Mouse (Mus musculus): ENCODE measurements around the gene Stxbp5l. TPM values are rescaled to one million over a fixed set of nuclear protein-coding genes. Genes with fewer than 3 reads are reported as not detected.
"Not testable (repeated sequence)": the region's sequence is repeated elsewhere in the genome, so short reads cannot be mapped to it uniquely, and the experiment has no call there.

Gene Stxbp5l
- polyA plus RNA-seq, 1 experiment from 2014 or later = 1.5 TPM

GRCm38 (mm10) chr16:37337529-37337928 lies 47.2 kb downstream of the Stxbp5l start:
- Histone ChIP-seq H3K27me3 (ENCODE audit: insufficient read depth, low read length) (no peaks in the 10 kb centered on the region), H3K9me3 (ENCODE audit: low read length) (no peaks in the 10 kb centered on the region), H3K4me3 (ENCODE audit: low read length) (no peak overlapping the region), H3K36me3 (ENCODE audit: insufficient read depth, low read length) (no peaks in the 10 kb centered on the region), H3K27ac (ENCODE audit: low read length) (no peak overlapping the region), H3K4me1 (ENCODE audit: insufficient read depth, low read length) (no peaks in the 10 kb centered on the region), H3K4me2 (replicated peaks; ENCODE audit: low read depth, low read length) (no peak overlapping the region), H3K9ac (replicated peaks; ENCODE audit: low read length) (no peak overlapping the region)
- no peak for ATAC-seq (ENCODE audit: low FRiP score, low TSS enrichment)
- WGBS = 84% methylated on average over 1 of the region's 1 CpGs

- no peaks in the 10 kb centered on the region for H3K9me3 ChIP-seq (ENCODE audit: low read length)
- ATAC-seq (ENCODE audit: low FRiP score, low TSS enrichment) = no peak
- WGBS = 95% methylated on average over 1 of the region's 1 CpGs
Observed at GRCm38 (mm10) chr16:37304441-37304840, 80.3 kb downstream of the Stxbp5l start.

GRCm38 (mm10) chr16:37292593-37292992 lies 92.2 kb downstream of the Stxbp5l start:
- WGBS = no CpG with 5 or more reads among the region's 1 CpGs
- no peaks in the 10 kb centered on the region for H3K27me3 ChIP-seq (ENCODE audit: insufficient read depth, low read length)
- H3K4me1 ChIP-seq (ENCODE audit: insufficient read depth, low read length) = no peaks in the 10 kb centered on the region
- no peak; the same call in 1 of the 2 replicates for ATAC-seq (ENCODE audit: low FRiP score, low TSS enrichment)
- H3K4me3 ChIP-seq (ENCODE audit: low read length) = no peak overlapping the region
- H3K27ac ChIP-seq (ENCODE audit: low read length) = no peak overlapping the region
- no peaks in the 10 kb centered on the region for H3K36me3 ChIP-seq (ENCODE audit: insufficient read depth, low read length)
- no peak overlapping the region for H3K9ac ChIP-seq (replicated peaks; ENCODE audit: low read length)
- H3K4me2 ChIP-seq (replicated peaks; ENCODE audit: low read depth, low read length) = no peak overlapping the region
- no peaks in the 10 kb centered on the region for H3K9me3 ChIP-seq (ENCODE audit: low read length)

More at GRCm38 (mm10) chr16:37304441-37304840, 80.3 kb downstream of the Stxbp5l start:
- H3K27ac ChIP-seq (ENCODE audit: low read length) = no peak overlapping the region
- no peaks in the 10 kb centered on the region for H3K27me3 ChIP-seq (ENCODE audit: insufficient read depth, low read length)
- no peak overlapping the region for H3K4me3 ChIP-seq (ENCODE audit: low read length)
- H3K36me3 ChIP-seq (ENCODE audit: insufficient read depth, low read length) = no peaks in the 10 kb centered on the region
- no peak overlapping the region for H3K9ac ChIP-seq (replicated peaks; ENCODE audit: low read length)
- no peaks in the 10 kb centered on the region for H3K4me1 ChIP-seq (ENCODE audit: insufficient read depth, low read length)
- no peak overlapping the region for H3K4me2 ChIP-seq (replicated peaks; ENCODE audit: low read depth, low read length)

GRCm38 (mm10) chr16:37280206-37280605 lies 104.6 kb downstream of the Stxbp5l start:
- no peaks in the 10 kb centered on the region for H3K27me3 ChIP-seq (ENCODE audit: insufficient read depth, low read length)
- no peak overlapping the region for H3K4me2 ChIP-seq (replicated peaks; ENCODE audit: low read depth, low read length)
- no peak overlapping the region for H3K27ac ChIP-seq (ENCODE audit: low read length)
- H3K4me3 ChIP-seq (ENCODE audit: low read length) = no peak overlapping the region
- ATAC-seq (ENCODE audit: low FRiP score, low TSS enrichment) = no peak
- H3K9me3 ChIP-seq (ENCODE audit: low read length) = no peaks in the 10 kb centered on the region
- H3K4me1 ChIP-seq (ENCODE audit: insufficient read depth, low read length) = no peaks in the 10 kb centered on the region
- WGBS = 24% methylated on average over 1 of the region's 1 CpGs
- no peaks in the 10 kb centered on the region for H3K36me3 ChIP-seq (ENCODE audit: insufficient read depth, low read length)
- no peak overlapping the region for H3K9ac ChIP-seq (replicated peaks; ENCODE audit: low read length)

- Histone ChIP-seq H3K27me3 (ENCODE audit: insufficient read depth, low read length) (no peaks in the 10 kb centered on the region), H3K36me3 (ENCODE audit: insufficient read depth, low read length) (no peaks in the 10 kb centered on the region), H3K4me1 (ENCODE audit: insufficient read depth, low read length) (no peaks in the 10 kb centered on the region), H3K27ac (ENCODE audit: low read length) (no peak overlapping the region), H3K4me3 (ENCODE audit: low read length) (no peak overlapping the region), H3K9ac (replicated peaks; ENCODE audit: low read length) (no peak overlapping the region), H3K9me3 (ENCODE audit: low read length) (no peaks in the 10 kb centered on the region), H3K4me2 (replicated peaks; ENCODE audit: low read depth, low read length) (no peak overlapping the region)
- no peak for ATAC-seq (ENCODE audit: low FRiP score, low TSS enrichment)
Observed at GRCm38 (mm10) chr16:37273681-37274080, 111.1 kb downstream of the Stxbp5l start.

GRCm38 (mm10) chr16:37261678-37262077 lies 123.1 kb downstream of the Stxbp5l start:
- H3K36me3 ChIP-seq (ENCODE audit: insufficient read depth, low read length) = no peaks in the 10 kb centered on the region
- no peak for ATAC-seq (ENCODE audit: low FRiP score, low TSS enrichment)
- H3K9ac ChIP-seq (replicated peaks; ENCODE audit: low read length) = no peak overlapping the region
- H3K27me3 ChIP-seq (ENCODE audit: insufficient read depth, low read length) = no peaks in the 10 kb centered on the region
- H3K4me2 ChIP-seq (replicated peaks; ENCODE audit: low read depth, low read length) = no peak overlapping the region
- WGBS = 58% methylated on average over 3 of the region's 3 CpGs
- no peaks in the 10 kb centered on the region for H3K4me1 ChIP-seq (ENCODE audit: insufficient read depth, low read length)
- H3K27ac ChIP-seq (ENCODE audit: low read length) = no peak overlapping the region
- no peak overlapping the region for H3K4me3 ChIP-seq (ENCODE audit: low read length)
- H3K9me3 ChIP-seq (ENCODE audit: low read length) = no peaks in the 10 kb centered on the region

GRCm38 (mm10) chr16:37219151-37219550 lies 165.6 kb downstream of the Stxbp5l start:
- WGBS = 87% methylated on average over 1 of the region's 1 CpGs
- Histone ChIP-seq H3K9ac (replicated peaks; ENCODE audit: low read length) (no peak overlapping the region), H3K27ac (ENCODE audit: low read length) (no peak overlapping the region), H3K9me3 (ENCODE audit: low read length) (no peaks in the 10 kb centered on the region), H3K27me3 (ENCODE audit: insufficient read depth, low read length) (no peaks in the 10 kb centered on the region), H3K36me3 (ENCODE audit: insufficient read depth, low read length) (no peaks in the 10 kb centered on the region), H3K4me1 (ENCODE audit: insufficient read depth, low read length) (no peaks in the 10 kb centered on the region), H3K4me2 (replicated peaks; ENCODE audit: low read depth, low read length) (no peak overlapping the region), H3K4me3 (ENCODE audit: low read length) (no peak overlapping the region)
- ATAC-seq (ENCODE audit: low FRiP score, low TSS enrichment) = no peak

- ATAC-seq (ENCODE audit: low FRiP score, low TSS enrichment) = no peak
Observed at GRCm38 (mm10) chr16:37208783-37209182, 176.0 kb downstream of the Stxbp5l start.

GRCm38 (mm10) chr16:37194152-37194551 lies 190.6 kb downstream of the Stxbp5l start:
- no peak for ATAC-seq (ENCODE audit: low FRiP score, low TSS enrichment)
- no peak overlapping the region for H3K4me3 ChIP-seq (ENCODE audit: low read length)
- H3K9ac ChIP-seq (replicated peaks; ENCODE audit: low read length) = no peak overlapping the region
- no peak overlapping the region for H3K4me2 ChIP-seq (replicated peaks; ENCODE audit: low read depth, low read length)
- H3K36me3 ChIP-seq (ENCODE audit: insufficient read depth, low read length) = no peaks in the 10 kb centered on the region
- no peaks in the 10 kb centered on the region for H3K9me3 ChIP-seq (ENCODE audit: low read length)
- no peak overlapping the region for H3K27ac ChIP-seq (ENCODE audit: low read length)
- H3K27me3 ChIP-seq (ENCODE audit: insufficient read depth, low read length) = no peaks in the 10 kb centered on the region
- H3K4me1 ChIP-seq (ENCODE audit: insufficient read depth, low read length) = no peaks in the 10 kb centered on the region

More at GRCm38 (mm10) chr16:37208783-37209182, 176.0 kb downstream of the Stxbp5l start:
- no peaks in the 10 kb centered on the region for H3K27me3 ChIP-seq (ENCODE audit: insufficient read depth, low read length)
- H3K4me1 ChIP-seq (ENCODE audit: insufficient read depth, low read length) = no peaks in the 10 kb centered on the region
- H3K36me3 ChIP-seq (ENCODE audit: insufficient read depth, low read length) = no peaks in the 10 kb centered on the region
- no peak overlapping the region for H3K4me3 ChIP-seq (ENCODE audit: low read length)
- no peak overlapping the region for H3K9ac ChIP-seq (replicated peaks; ENCODE audit: low read length)
- no peak overlapping the region for H3K4me2 ChIP-seq (replicated peaks; ENCODE audit: low read depth, low read length)
- no peaks in the 10 kb centered on the region for H3K9me3 ChIP-seq (ENCODE audit: low read length)
- H3K27ac ChIP-seq (ENCODE audit: low read length) = no peak overlapping the region

GRCm38 (mm10) chr16:37125190-37125589 lies 259.6 kb downstream of the Stxbp5l start:
- not testable (repeated sequence) for H3K4me1 ChIP-seq (ENCODE audit: insufficient read depth, low read length); H3K36me3 ChIP-seq (ENCODE audit: insufficient read depth, low read length); H3K9me3 ChIP-seq (ENCODE audit: low read length); H3K27ac ChIP-seq (ENCODE audit: low read length); H3K4me3 ChIP-seq (ENCODE audit: low read length); H3K9ac ChIP-seq (replicated peaks; ENCODE audit: low read length); H3K27me3 ChIP-seq (ENCODE audit: insufficient read depth, low read length); ATAC-seq (ENCODE audit: low FRiP score, low TSS enrichment); H3K4me2 ChIP-seq (replicated peaks; ENCODE audit: low read depth, low read length)
- WGBS = 73% methylated on average over 1 of the region's 1 CpGs

GRCm38 (mm10) chr16:37109285-37109684 lies 275.5 kb downstream of the Stxbp5l start:
- 28% methylated on average over 3 of the region's 3 CpGs for WGBS
- no peak overlapping the region for H3K4me2 ChIP-seq (replicated peaks; ENCODE audit: low read depth, low read length)

More at GRCm38 (mm10) chr16:37109285-37109684, 275.5 kb downstream of the Stxbp5l start:
- Histone ChIP-seq H3K27ac (ENCODE audit: low read length) (no peak overlapping the region), H3K36me3 (ENCODE audit: insufficient read depth, low read length) (no peaks in the 10 kb centered on the region), H3K4me3 (ENCODE audit: low read length) (no peak overlapping the region), H3K9ac (replicated peaks; ENCODE audit: low read length) (no peak overlapping the region), H3K27me3 (ENCODE audit: insufficient read depth, low read length) (no peaks in the 10 kb centered on the region), H3K4me1 (ENCODE audit: insufficient read depth, low read length) (no peaks in the 10 kb centered on the region), H3K9me3 (ENCODE audit: low read length) (no peaks in the 10 kb centered on the region)
- ATAC-seq (ENCODE audit: low FRiP score, low TSS enrichment) = peak; percentile 95
